Mouse (Mus musculus) heart, embryonic 10.5 days (tissue): ENCODE results near the gene Adh5. TPM values are rescaled to one million over a fixed set of nuclear protein-coding genes. Genes with fewer than 3 reads are reported as not detected.

Source experiments
- DNase-seq: peaks from one replicate; pipeline ENCODE4 v3.0.0-alpha.2; 2017; ENCODE audit warnings: low spot score
- H3K27ac ChIP-seq: fragments of 300-500 bp; sonication (generic); 2 replicates; pipeline ENCODE4 v1.5.1; 2016; ENCODE audit warnings: mild to moderate bottlenecking
- H3K27me3 ChIP-seq: fragments of 300-500 bp; sonication (generic); 2 replicates; pipeline ENCODE4 v1.6.1; 2016; ENCODE audit warnings: mild to moderate bottlenecking; ENCODE audit not compliant: poor library complexity, insufficient read depth, severe bottlenecking
- H3K36me3 ChIP-seq: fragments of 300-500 bp; sonication (generic); 2 replicates; pipeline ENCODE4 v1.6.1; 2016; ENCODE audit warnings: mild to moderate bottlenecking, moderate library complexity
- H3K4me1 ChIP-seq: fragments of 300-500 bp; sonication (generic); 2 replicates; pipeline ENCODE4 v1.6.1; 2016; ENCODE audit warnings: mild to moderate bottlenecking
- H3K4me3 ChIP-seq: fragments of 300-500 bp; sonication (generic); 2 replicates; pipeline ENCODE4 v1.5.1; 2016; ENCODE audit warnings: mild to moderate bottlenecking, moderate library complexity
- H3K9me3 ChIP-seq: fragments of 300-500 bp; sonication (generic); 2 replicates; pipeline ENCODE4 v1.6.1; 2016; ENCODE audit warnings: mild to moderate bottlenecking, moderate library complexity
- WGBS: fragments of 180-500 bp; shearing (Covaris S2); methylation state at CpG from one replicate; pipeline ENCODE4 v1.1.7; 2016; 5-methylcytosine and 5-hydroxymethylcytosine counted together
- polyA plus RNA-seq: library from polyadenylated mRNA; unstranded; fragments of >200 nt; fragmentation: Nextera tagmentation; extraction: Ambion mirVana; gene quantifications from 2 replicates; pipeline ENCODE4 v1.2.1, GENCODE M21; 2016

Adh5 gene
- 177 and 216 TPM in 2 replicates for polyA plus RNA-seq

DNA sequence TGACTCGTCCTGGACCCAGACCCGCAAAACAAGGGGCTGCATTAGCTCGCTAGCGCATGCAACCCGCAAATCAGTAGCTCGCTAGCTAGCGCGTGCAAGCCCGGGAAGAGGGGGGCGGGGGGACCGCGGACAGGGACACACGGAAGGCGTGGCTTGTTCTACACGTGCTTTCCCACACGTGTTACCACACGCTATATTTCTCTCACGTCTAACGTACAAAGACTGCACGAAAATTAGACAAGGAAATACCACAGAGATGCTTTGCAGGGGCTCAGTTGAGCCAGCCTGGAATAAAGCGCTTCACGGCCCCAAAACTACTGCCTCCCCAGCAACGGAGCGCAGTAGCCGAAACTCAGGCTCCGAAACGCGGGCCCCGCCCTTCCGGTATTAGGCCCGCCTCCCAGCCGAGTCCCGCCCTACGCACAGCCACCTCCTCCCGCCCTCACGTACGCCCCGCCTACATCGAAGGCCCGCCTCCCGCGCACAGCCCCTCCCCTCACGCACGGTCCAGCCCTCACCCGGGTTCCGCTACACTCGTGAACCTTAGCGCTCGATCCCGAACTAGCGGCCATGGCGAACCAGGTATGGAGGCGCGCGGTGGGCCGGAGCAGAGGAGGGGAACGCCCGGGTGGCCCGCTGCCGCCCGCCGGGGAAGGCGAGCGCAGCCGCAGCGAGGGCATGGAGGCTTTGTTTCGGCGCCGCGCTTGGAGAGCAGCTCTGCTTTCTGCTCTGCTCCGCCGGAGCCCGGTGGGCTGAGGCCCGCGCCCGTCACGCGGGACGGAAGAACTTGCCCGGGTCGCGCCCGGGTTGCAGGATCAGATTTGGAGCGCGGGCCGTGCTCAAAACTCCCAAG is at the start of gene Adh5:
TSS of gene Adh5 (plus strand) at position 482 of the 853 bp plus-strand sequence.
- under 1% methylated on average over 86 of the region's 86 CpGs for WGBS
- Histone ChIP-seq H3K27me3 (no peaks in the 10 kb centered on the region), H3K4me1 (peaks cover 10% of the 10 kb centered on the region; the same call in 1 of the 2 replicates), H3K27ac (peak within 1 kb of the TSS; percentile 98), H3K4me3 (peak within 1 kb of the TSS; percentile 90), H3K9me3 (no peaks in the 10 kb centered on the region), H3K36me3 (peaks cover 30% of the 10 kb centered on the region)
- peak; percentile 98 for DNase-seq

DNA sequence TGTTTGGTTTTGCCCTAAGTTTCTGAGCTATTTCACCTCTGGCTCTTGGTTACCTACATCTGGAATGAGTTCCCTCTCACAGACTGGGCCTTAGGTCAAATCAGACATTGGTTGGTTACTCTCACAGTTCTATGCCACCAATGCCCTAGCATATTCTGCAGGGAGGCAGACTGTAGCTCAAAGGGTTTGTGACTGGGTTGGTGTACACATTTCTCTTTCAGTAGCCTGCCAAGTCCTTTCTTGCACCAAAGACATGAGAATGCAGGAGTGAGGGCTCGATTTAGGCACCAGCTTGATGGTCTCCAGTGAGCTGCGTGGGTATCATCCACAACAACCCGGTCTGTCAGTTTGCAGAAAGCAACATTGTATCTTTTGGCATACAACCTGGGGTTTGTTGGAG is 38.0 kb upstream of the Adh5 start:
- Histone ChIP-seq H3K9me3 (no peaks in the 10 kb centered on the region), H3K36me3 (no peaks in the 10 kb centered on the region), H3K27me3 (no peaks in the 10 kb centered on the region), H3K4me1 (no peaks in the 10 kb centered on the region), H3K27ac (no peak overlapping the region), H3K4me3 (no peak overlapping the region)
- WGBS, result 76% methylated on average over 3 of the region's 3 CpGs
- DNase-seq, result no peak

DNA sequence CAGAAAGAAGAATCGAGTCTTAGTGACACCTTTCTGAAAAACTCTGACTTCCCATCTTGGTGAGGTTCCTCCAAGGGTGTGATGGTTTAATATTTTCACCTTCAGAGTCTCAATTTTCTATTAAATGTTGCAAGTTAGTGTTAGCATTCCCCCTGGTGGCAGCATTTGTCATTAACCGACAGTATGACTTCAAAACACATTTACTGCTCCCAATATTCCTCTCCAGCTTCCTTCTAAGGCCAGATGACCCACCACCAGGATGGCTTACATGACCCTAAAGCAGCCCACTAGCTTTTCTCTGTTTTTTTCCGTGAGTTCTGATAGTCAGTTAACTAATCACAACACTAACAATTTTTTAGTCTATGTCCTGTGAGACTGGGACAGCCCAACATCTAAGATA is 37.6 kb upstream of the Adh5 start:
- H3K27ac ChIP-seq, result no peak overlapping the region
- H3K4me3 ChIP-seq, result no peak overlapping the region
- no peaks in the 10 kb centered on the region for H3K4me1 ChIP-seq
- WGBS, result 32% methylated on average over 3 of the region's 3 CpGs
- H3K9me3 ChIP-seq, result no peaks in the 10 kb centered on the region
- H3K36me3 ChIP-seq, result no peaks in the 10 kb centered on the region
- no peaks in the 10 kb centered on the region for H3K27me3 ChIP-seq
- no peak for DNase-seq

DNA sequence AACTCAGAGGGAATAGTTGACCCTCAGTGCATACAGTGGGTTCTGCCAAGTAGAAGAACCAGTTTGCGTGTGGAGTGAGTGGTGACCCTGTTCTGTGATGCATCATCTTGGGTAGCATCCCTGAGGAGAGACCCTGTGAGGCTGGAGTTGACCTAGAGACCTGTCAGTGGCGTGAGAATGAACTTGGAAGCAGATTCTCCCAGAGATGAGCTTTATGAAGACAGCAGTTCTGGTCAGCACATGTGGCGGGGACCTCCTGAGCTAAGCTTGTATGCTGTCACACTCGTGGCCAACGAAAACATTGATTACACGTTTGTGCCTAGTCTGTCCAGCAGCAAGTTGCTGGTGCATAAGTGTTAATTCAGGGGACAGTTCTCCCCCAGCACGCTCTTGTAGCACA is 37.1 kb upstream of the Adh5 start:
- H3K36me3 ChIP-seq, result no peaks in the 10 kb centered on the region
- WGBS, result 68% methylated on average over 7 of the region's 7 CpGs
- no peaks in the 10 kb centered on the region for H3K9me3 ChIP-seq
- H3K4me3 ChIP-seq, result no peak overlapping the region
- no peaks in the 10 kb centered on the region for H3K4me1 ChIP-seq
- H3K27me3 ChIP-seq, result no peaks in the 10 kb centered on the region
- no peak overlapping the region for H3K27ac ChIP-seq
- no peak for DNase-seq

DNA sequence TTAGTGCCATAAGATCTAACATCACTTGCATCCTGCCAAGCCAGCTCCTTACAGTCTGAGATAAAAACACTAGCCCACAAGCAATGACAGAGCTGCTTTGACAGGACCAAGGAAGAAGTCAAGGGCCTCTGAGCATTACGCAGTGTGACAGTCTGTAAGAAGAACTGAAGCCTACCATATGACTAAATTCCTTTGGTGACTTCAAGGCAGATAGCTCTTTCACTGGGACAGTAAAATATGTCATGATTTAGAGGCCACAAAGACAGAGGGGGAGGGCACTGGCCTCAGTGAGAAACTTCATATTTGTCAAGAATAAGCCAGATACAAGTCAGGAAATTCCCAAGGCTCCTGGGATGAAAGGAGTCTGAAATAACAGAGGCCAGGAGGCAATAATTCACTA is 35.0 kb upstream of the Adh5 start:
- 82% methylated on average over 1 of the region's 1 CpGs for WGBS
- Histone ChIP-seq H3K36me3 (no peaks in the 10 kb centered on the region), H3K4me1 (no peaks in the 10 kb centered on the region), H3K27me3 (no peaks in the 10 kb centered on the region), H3K27ac (no peak overlapping the region), H3K9me3 (no peaks in the 10 kb centered on the region), H3K4me3 (no peak overlapping the region)
- no peak for DNase-seq

DNA sequence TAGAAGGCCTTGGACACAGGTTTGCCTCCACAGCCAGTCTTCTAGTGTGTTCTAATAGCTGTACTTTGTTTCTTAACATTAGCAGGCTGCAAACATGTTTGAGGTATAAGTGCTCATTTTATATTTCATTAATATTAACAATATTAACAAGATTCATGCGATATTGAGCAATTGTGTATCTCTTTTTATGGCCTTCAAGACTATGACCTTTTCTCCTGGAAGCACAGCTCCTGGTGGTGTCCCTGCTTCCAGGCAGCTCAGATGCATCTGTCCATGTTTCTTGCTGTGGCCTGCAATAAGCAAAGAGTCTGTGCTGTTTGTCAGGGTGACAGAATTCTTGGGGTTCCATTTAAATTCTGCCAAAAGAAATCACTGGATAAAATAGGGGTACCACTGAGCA is 33.3 kb upstream of the Adh5 start:
- no peak overlapping the region for H3K4me3 ChIP-seq
- H3K27me3 ChIP-seq, result no peaks in the 10 kb centered on the region
- no peaks in the 10 kb centered on the region for H3K4me1 ChIP-seq
- H3K36me3 ChIP-seq, result no peaks in the 10 kb centered on the region
- no peaks in the 10 kb centered on the region for H3K9me3 ChIP-seq
- no peak for DNase-seq
- no peak overlapping the region for H3K27ac ChIP-seq
- 76% methylated on average over 1 of the region's 1 CpGs for WGBS

DNA sequence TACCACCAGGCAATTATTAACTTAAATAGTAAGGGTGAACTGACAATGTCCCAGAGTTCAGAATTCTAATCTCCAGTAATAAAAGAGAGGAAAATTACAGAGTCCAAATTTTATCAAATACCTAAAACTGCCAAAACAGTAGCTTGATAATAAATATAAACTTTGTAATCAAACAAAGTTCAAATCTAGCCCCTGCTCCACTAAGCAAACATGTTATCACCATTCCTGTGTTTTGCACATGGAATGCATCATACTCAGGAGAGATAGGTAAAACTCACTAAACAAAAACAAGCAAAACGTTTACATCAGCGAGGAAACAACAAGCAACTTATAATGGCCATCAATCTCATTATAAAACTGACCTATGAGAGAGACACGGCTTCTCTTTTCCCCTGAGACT is 32.7 kb upstream of the Adh5 start:
- no peak for DNase-seq
- Histone ChIP-seq H3K4me3 (no peak overlapping the region), H3K27ac (no peak overlapping the region), H3K27me3 (no peaks in the 10 kb centered on the region), H3K4me1 (no peaks in the 10 kb centered on the region), H3K36me3 (no peaks in the 10 kb centered on the region), H3K9me3 (no peaks in the 10 kb centered on the region)
- 79% methylated on average over 3 of the region's 3 CpGs for WGBS

DNA sequence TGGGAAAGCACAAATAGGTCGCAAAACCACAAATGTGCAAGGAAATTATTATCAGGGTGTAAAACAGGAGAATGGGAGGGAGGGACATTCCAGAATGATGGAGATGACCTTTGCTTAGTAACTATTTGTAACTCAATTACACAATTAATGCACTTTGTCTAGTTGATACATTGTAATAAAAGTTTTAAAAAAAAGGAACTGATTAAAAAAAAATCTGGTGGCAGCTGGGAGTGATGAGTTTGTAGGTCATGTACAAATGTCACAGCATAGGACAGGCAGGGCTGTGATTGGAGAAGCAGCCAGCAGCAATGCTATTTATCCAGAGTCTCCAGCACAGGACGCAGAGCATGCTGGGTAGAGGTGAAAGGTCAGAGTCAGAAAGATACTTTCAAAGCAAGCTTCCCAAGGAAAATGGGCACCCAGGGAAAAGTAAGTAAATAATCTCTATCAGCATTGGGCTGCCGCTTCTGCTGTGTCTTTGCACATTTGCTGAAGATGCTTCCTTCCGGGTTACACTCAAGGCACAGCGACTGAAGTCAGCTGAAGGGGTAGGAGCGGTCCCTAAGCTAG is 27.7 kb upstream of the Adh5 start, which contains the start of gene Adh4:
TSS of gene Adh4 (plus strand) at position 346 of the 570 bp plus-strand sequence.
- H3K4me1 ChIP-seq, result no peaks in the 10 kb centered on the region
- WGBS, result 77% methylated on average over 6 of the region's 6 CpGs
- no peak within 1 kb of the TSS for H3K27ac ChIP-seq
- no peaks in the 10 kb centered on the region for H3K9me3 ChIP-seq
- no peak within 1 kb of the TSS for H3K4me3 ChIP-seq
- H3K36me3 ChIP-seq, result no peaks in the 10 kb centered on the region
- H3K27me3 ChIP-seq, result no peaks in the 10 kb centered on the region
- no peak for DNase-seq

DNA sequence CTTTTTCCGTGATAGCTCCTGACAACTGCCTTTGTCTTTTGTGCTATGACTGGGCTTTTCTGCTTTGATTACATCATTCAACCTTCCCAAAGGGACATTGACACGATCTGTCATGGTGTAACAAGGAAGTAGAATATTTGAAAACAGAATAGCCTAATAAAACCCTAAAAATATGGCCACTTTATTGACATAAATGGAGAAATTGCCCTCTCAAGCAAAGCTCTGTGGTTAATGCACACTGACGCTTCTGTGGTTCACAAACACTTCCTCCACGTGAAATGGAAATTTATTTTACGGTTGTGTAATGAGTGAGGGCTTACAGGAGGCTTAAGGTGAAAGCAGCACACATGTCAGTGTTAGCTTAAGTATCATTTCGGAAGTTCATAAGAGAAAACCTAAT is 23.5 kb upstream of the Adh5 start:
- Histone ChIP-seq H3K4me3 (no peak overlapping the region), H3K9me3 (no peaks in the 10 kb centered on the region), H3K36me3 (no peaks in the 10 kb centered on the region), H3K27ac (no peak overlapping the region), H3K4me1 (no peaks in the 10 kb centered on the region; the same call in 1 of the 2 replicates), H3K27me3 (no peaks in the 10 kb centered on the region)
- WGBS, result 80% methylated on average over 6 of the region's 6 CpGs
- no peak for DNase-seq

DNA sequence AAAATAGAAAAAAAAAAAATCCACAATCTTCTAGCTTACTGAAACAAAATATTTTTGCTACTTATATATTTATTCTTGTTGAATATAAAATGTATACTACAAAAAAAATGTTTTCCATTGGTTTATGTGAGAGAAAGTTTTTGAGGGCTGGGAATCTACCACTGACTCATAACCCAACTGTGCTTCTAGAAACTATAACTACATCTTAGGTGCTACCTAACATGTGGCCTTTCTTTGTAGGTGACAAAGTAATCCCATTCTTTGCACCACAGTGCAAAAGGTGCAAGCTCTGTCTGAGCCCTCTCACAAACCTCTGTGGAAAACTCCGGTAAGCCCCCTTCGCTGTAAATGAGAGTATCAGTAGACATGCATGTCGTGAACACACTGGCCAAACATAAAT is 22.5 kb upstream of the Adh5 start:
- H3K27ac ChIP-seq, result no peak overlapping the region
- H3K27me3 ChIP-seq, result no peaks in the 10 kb centered on the region
- H3K4me1 ChIP-seq, result no peaks in the 10 kb centered on the region; the same call in 1 of the 2 replicates
- H3K4me3 ChIP-seq, result no peak overlapping the region
- H3K9me3 ChIP-seq, result no peaks in the 10 kb centered on the region
- no peaks in the 10 kb centered on the region for H3K36me3 ChIP-seq
- whole genome bisulfite sequencing, result 81% methylated on average over 3 of the region's 3 CpGs
- DNase-seq, result no peak

DNA sequence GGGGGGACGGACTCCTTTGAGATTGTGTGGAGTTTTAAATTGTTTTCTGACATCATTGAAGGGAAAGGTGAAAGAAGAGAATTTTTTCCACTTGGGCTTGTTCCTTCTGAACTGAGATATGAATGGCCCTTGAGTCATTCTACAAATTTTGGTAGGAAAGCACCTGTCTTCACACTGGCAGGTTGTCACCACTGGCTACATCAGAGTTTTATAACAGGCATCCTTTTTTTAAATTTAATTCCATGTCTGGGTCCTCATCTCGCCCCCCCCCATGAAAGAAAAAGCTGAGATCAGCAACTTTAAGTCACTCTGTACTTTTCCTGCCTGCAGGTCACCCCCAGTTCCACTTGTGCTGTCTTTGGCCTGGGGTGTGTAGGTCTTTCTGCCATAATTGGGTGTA is 19.2 kb upstream of the Adh5 start:
- no peak for DNase-seq
- Histone ChIP-seq H3K4me1 (no peaks in the 10 kb centered on the region; the same call in 1 of the 2 replicates), H3K27ac (no peak overlapping the region), H3K27me3 (no peaks in the 10 kb centered on the region), H3K4me3 (no peak overlapping the region), H3K9me3 (no peaks in the 10 kb centered on the region), H3K36me3 (no peaks in the 10 kb centered on the region)
- WGBS, result 60% methylated on average over 2 of the region's 2 CpGs

DNA sequence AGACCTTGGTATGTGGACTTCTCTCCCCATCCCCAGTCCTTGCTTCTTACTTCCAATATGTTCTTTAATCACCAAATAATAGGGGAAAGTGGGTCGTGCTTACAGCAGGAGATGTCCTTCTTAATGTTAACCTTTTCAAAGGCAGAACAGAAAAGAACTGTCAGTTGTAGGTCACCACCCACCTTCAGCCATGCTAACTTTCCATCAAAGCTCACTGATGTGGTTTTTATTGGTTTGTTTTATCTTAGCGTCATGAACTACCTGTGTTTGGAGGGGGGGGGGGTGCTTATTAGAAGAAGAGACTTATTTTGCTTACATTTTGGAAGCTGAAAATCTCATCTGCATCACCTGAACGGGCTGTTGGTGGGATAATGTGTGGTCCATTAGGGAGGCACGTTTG is 18.6 kb upstream of the Adh5 start:
- no peak overlapping the region for H3K4me3 ChIP-seq
- no peaks in the 10 kb centered on the region for H3K9me3 ChIP-seq
- H3K27ac ChIP-seq, result no peak overlapping the region
- no peak for DNase-seq
- no peaks in the 10 kb centered on the region for H3K36me3 ChIP-seq
- H3K27me3 ChIP-seq, result no peaks in the 10 kb centered on the region
- 66% methylated on average over 4 of the region's 4 CpGs for WGBS
- no peaks in the 10 kb centered on the region; the same call in 1 of the 2 replicates for H3K4me1 ChIP-seq

DNA sequence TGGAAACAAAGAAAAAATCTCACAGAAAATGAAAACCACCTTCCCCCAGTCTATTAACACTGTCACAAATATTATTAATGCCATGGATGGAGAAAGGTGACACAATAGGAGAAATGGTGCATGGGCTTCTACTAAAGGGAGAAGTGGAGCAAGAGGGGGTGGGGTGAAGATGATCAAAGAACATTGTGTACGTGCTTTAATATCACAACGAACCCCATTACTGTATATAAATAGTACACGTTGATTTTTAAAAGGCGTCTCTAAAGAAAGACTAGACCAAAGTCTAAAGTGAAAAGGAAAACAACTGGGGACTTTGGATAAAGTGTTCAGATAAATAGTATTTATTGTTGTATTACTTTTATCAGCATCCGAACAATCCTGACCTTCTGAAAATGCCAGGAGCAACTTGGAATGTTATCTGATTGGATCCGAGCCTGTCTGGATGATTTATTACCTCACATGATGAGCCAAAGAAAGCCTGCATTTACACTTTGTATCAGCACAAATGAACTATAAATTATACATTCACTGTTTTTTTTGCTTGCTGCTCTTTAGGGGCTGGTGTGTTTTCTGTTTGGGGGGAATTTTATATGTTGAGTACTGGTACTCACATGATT is 12.4 kb upstream of the Adh5 start:
- no peaks in the 10 kb centered on the region for H3K36me3 ChIP-seq
- H3K9me3 ChIP-seq, result no peaks in the 10 kb centered on the region
- no peak for DNase-seq
- H3K4me3 ChIP-seq, result no peak overlapping the region
- H3K4me1 ChIP-seq, result no peaks in the 10 kb centered on the region
- no peak overlapping the region for H3K27ac ChIP-seq
- WGBS, result 78% methylated on average over 6 of the region's 6 CpGs
- no peaks in the 10 kb centered on the region for H3K27me3 ChIP-seq
